Mouse (Mus musculus): ENCODE measurements around the gene Iffo2. TPM values are rescaled to one million over a fixed set of nuclear protein-coding genes. Genes with fewer than 3 reads are reported as not detected.

The Iffo2 gene
- polyA plus RNA-seq, 1 experiment from 2014 or later, result 4.8 TPM

DNA sequence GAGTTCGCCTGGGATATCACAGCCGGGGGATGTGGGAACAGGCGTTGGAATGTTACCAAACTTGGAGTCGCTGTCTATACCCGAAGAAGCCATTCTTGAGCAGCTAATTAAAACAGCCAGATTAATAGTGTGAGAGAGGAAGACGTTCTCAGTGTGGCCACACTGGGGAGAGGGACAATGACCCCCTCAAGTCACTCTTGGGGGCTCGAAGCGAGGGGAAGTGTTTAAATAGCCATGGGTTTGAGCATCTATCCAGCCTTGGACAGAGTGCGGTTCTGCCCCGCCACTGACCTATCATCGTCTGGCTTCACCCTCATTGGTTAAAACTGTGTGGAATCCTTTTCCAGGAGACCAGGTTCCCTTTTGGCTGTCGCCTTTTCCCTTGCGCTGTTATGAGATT lies 68.0 kb downstream of the Iffo2 start:
- H3K36me3 ChIP-seq (ENCODE audit: control insufficient read depth, insufficient read depth, low read length), result no peaks in the 10 kb centered on the region
- no peak overlapping the region for H3K4me3 ChIP-seq (ENCODE audit: low read depth, low read length)
- H3K27ac ChIP-seq (ENCODE audit: low read depth, low read length), result peak overlapping the region; percentile 77
- WGBS, result 33% methylated on average over 13 of the region's 13 CpGs
- DNase-seq (ENCODE audit: low spot score) (no peak), ATAC-seq (ENCODE audit: low FRiP score) (no peak)
- H3K9me3 ChIP-seq (ENCODE audit: control insufficient read depth, low read length), result no peaks in the 10 kb centered on the region
- H3K4me2 ChIP-seq (replicated peaks; ENCODE audit: low read depth, low read length), result peak overlapping the region; percentile 28; the same call in 1 of the 2 replicates
- peaks cover 29% of the 10 kb centered on the region for H3K4me1 ChIP-seq (replicated peaks; ENCODE audit: control insufficient read depth, insufficient read depth, low read length)
- H3K9ac ChIP-seq (ENCODE audit: low read depth, low read length), result no peak overlapping the region
- H3K27me3 ChIP-seq (ENCODE audit: control insufficient read depth, insufficient read depth, low read length), result no peaks in the 10 kb centered on the region

DNA sequence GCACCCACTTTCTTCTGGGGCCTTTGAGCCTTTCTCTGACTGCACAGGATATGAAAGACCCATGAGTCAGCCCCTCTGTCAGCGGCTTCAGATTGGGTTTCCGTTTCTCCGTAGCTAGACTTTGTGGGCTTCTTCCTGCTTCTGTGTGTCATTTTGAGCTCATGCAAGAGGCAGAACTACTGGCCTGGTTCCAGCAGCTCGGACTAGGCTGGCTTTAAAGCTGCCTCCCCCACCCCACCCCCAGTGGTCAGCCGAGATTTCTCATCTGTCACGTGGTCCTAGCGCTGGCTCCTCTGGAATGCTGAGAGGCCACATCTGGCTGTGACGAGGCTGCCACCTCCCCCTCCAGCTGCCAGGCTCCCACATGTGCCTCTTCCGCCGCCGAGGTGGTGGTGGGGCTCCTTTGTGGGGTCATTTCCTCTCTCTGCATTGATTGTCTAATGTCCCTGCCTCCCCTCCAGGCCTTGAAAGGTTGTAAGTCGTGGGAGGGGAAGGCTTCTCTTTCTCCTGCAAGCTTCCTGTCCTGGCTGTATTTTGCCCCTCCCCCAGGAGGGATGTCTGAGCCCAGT lies 68.7 kb downstream of the Iffo2 start:
- DNase-seq (ENCODE audit: low spot score) (peak; percentile 78), ATAC-seq (ENCODE audit: low FRiP score) (peak; percentile 49)
- 2% methylated on average over 12 of the region's 12 CpGs for WGBS
- H3K4me3 ChIP-seq (ENCODE audit: low read depth, low read length), result no peak overlapping the region
- H3K9me3 ChIP-seq (ENCODE audit: control insufficient read depth, low read length), result no peaks in the 10 kb centered on the region
- H3K9ac ChIP-seq (ENCODE audit: low read depth, low read length), result peak overlapping the region; percentile 12; the same call in 1 of the 2 replicates
- H3K36me3 ChIP-seq (ENCODE audit: control insufficient read depth, insufficient read depth, low read length), result no peaks in the 10 kb centered on the region
- peak overlapping the region; percentile 28; the same call in 1 of the 2 replicates for H3K4me2 ChIP-seq (replicated peaks; ENCODE audit: low read depth, low read length)
- peak overlapping the region; percentile 77 for H3K27ac ChIP-seq (ENCODE audit: low read depth, low read length)
- H3K27me3 ChIP-seq (ENCODE audit: control insufficient read depth, insufficient read depth, low read length), result no peaks in the 10 kb centered on the region
- peaks cover 29% of the 10 kb centered on the region for H3K4me1 ChIP-seq (replicated peaks; ENCODE audit: control insufficient read depth, insufficient read depth, low read length)

DNA sequence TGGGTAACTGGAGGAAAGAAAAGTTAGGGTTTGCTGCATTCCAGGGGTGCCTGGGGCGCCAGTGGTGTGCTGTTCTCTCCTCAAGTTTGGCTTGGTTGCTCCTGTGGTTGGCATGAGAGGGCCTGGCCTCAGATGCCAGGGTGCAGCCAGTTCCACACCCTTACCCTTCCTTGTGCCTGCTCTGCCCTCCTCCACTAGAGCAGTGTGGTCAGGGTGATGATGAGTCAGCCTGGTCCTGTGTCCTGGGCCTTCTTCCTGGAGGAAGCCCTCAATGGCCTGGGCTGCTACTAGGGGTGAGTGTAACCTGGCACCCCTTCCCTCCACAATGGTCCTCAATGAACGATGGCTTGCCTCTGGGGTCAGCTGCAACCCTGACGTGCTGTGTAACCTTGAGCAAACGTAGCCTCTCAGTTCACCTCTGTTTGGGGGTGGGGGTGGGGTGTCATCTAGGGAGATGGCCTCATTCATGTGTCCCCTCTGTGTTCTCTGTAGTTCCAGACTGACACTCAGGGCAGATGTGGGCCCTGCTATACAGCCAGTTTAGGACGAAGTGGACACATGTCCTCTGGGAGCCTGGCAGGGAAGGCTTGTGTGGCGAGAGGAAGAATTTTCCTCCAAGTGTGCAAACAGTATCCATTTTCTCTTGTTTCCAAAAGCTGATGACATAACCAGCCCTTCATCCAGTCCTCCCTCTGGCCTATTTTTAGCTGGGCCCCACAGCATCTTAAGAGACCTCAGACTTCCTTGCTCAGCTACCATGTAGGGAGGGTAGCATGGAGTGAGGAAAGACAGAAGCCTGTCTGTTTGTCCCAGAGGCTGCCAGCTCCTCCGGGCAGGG lies 71.4 kb downstream of the Iffo2 start:
- Histone ChIP-seq H3K9me3 (ENCODE audit: control insufficient read depth, low read length) (no peaks in the 10 kb centered on the region), H3K36me3 (ENCODE audit: control insufficient read depth, insufficient read depth, low read length) (no peaks in the 10 kb centered on the region), H3K9ac (ENCODE audit: low read depth, low read length) (no peak overlapping the region), H3K4me3 (ENCODE audit: low read depth, low read length) (no peak overlapping the region), H3K4me1 (replicated peaks; ENCODE audit: control insufficient read depth, insufficient read depth, low read length) (peaks cover 20% of the 10 kb centered on the region), H3K27me3 (ENCODE audit: control insufficient read depth, insufficient read depth, low read length) (no peaks in the 10 kb centered on the region), H3K4me2 (replicated peaks; ENCODE audit: low read depth, low read length) (no peak overlapping the region), H3K27ac (ENCODE audit: low read depth, low read length) (no peak overlapping the region; the same call in 1 of the 2 replicates)
- WGBS, result 67% methylated on average over 7 of the region's 7 CpGs
- DNase-seq (ENCODE audit: low spot score), result no peak
- no peak for ATAC-seq (ENCODE audit: low FRiP score)

DNA sequence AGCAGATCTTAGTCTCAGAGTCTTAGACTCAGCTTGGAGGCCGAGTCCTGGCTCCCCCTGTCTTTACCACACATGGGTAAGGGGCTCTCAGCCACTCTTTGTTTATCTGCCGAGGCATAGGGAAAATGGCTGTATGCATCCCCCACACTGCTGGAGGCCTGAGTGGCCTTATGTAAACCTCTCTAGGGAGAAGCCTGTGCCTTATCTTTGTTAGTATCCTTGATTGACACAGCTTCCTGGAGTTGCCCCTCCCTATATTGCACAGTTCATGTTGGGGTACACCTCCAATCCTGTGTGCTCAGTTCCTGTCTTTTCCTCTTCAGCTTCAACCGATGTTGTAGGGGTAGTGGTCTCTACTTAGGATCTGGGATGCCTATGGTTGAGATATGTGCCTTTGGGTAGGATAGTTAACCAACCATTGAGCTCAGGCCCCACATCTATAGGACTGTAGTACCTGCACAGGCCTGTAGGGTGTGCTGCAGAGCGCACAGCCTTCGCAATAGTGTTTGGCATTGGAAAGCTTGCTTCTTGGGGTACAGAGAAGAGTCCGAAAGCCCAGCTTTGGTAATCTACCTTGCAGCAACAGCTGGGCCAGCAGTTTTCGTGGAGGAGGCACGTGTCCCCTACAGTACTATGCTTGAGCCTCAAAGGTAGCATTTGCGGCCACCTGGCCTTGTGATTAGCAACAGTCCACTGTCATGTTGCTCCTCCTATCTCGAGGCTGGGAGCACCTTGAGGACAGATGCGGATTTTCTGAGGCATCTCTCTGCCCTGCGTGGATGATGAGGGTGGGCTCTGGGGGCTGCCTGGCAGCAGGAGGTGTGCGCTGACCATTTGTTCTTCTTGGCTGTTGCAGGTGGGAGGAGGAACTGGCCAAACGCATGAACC lies 72.3 kb downstream of the Iffo2 start, which contains the start of gene Gm21969:
TSS of gene Gm21969 (plus strand) at position 830 of the 888 bp plus-strand sequence.
- no peak within 1 kb of the TSS for H3K4me2 ChIP-seq (replicated peaks; ENCODE audit: low read depth, low read length)
- ATAC-seq (ENCODE audit: low FRiP score) (no peak), DNase-seq (ENCODE audit: low spot score) (peak; percentile 80)
- no peak within 1 kb of the TSS for H3K27ac ChIP-seq (ENCODE audit: low read depth, low read length)
- H3K9me3 ChIP-seq (ENCODE audit: control insufficient read depth, low read length), result no peaks in the 10 kb centered on the region
- no peak within 1 kb of the TSS for H3K4me3 ChIP-seq (ENCODE audit: low read depth, low read length)
- H3K4me1 ChIP-seq (replicated peaks; ENCODE audit: control insufficient read depth, insufficient read depth, low read length), result peaks cover 16% of the 10 kb centered on the region
- 53% methylated on average over 14 of the region's 14 CpGs for WGBS
- no peaks in the 10 kb centered on the region for H3K36me3 ChIP-seq (ENCODE audit: control insufficient read depth, insufficient read depth, low read length)
- H3K9ac ChIP-seq (ENCODE audit: low read depth, low read length), result no peak within 1 kb of the TSS
- H3K27me3 ChIP-seq (ENCODE audit: control insufficient read depth, insufficient read depth, low read length), result no peaks in the 10 kb centered on the region

DNA sequence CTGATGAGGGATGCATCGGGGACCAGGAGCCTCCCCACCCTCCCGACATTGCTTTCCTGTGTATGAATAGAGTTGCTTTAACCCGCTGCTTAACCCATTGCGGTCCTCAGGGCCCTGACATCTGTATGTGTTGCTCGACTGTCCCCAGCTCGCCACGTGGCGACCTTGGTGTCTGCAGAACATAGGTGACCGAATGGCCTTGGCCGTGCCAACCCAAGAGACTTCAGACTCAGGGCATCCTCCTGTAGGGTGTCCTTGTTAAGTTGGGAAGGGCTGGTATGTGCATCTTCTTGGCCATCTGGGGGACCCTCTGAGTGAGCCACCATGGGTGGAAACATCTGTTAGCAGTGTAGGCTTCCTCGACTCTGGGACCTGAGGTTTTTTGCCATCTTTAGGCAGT lies 74.9 kb downstream of the Iffo2 start:
- 90% methylated on average over 11 of the region's 11 CpGs for WGBS
- no peak for ATAC-seq (ENCODE audit: low FRiP score)

DNA sequence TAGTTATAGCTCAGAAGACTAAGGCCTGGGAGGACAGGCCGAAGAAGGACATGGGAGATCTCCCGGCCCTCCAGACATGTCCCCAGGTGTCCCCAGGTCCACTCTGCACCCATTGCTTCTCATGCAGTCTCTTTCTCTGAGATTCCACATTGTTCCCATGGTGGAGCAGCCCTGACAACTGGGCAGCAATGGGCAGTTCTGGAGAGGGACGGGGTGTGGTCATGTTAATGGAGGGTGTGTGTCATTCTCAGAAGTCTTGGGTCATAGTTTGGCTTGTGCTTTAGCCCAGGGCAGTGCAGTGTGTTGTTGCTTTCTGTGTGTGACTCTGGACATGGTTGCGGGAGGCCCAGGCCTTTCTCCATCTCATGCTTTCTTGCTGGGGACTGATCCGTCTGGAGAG lies 76.4 kb downstream of the Iffo2 start:
- Histone ChIP-seq H3K36me3 (ENCODE audit: control insufficient read depth, insufficient read depth, low read length) (no peaks in the 10 kb centered on the region), H3K4me1 (replicated peaks; ENCODE audit: control insufficient read depth, insufficient read depth, low read length) (no peaks in the 10 kb centered on the region; the same call in 1 of the 2 replicates), H3K27me3 (ENCODE audit: control insufficient read depth, insufficient read depth, low read length) (no peaks in the 10 kb centered on the region), H3K9me3 (ENCODE audit: control insufficient read depth, low read length) (no peaks in the 10 kb centered on the region), H3K9ac (ENCODE audit: low read depth, low read length) (no peak overlapping the region), H3K4me2 (replicated peaks; ENCODE audit: low read depth, low read length) (no peak overlapping the region), H3K4me3 (ENCODE audit: low read depth, low read length) (no peak overlapping the region), H3K27ac (ENCODE audit: low read depth, low read length) (no peak overlapping the region)
- ATAC-seq (ENCODE audit: low FRiP score) (no peak), DNase-seq (ENCODE audit: low spot score) (no peak)
- 96% methylated on average over 5 of the region's 5 CpGs for WGBS

More for the DNA sequence above, 74.9 kb downstream of the Iffo2 start:
- no peak overlapping the region for H3K4me2 ChIP-seq (replicated peaks; ENCODE audit: low read depth, low read length)
- H3K4me1 ChIP-seq (replicated peaks; ENCODE audit: control insufficient read depth, insufficient read depth, low read length), result no peaks in the 10 kb centered on the region
- H3K36me3 ChIP-seq (ENCODE audit: control insufficient read depth, insufficient read depth, low read length), result no peaks in the 10 kb centered on the region
- no peaks in the 10 kb centered on the region for H3K27me3 ChIP-seq (ENCODE audit: control insufficient read depth, insufficient read depth, low read length)
- no peak overlapping the region for H3K9ac ChIP-seq (ENCODE audit: low read depth, low read length)
- no peaks in the 10 kb centered on the region for H3K9me3 ChIP-seq (ENCODE audit: control insufficient read depth, low read length)
- H3K4me3 ChIP-seq (ENCODE audit: low read depth, low read length), result no peak overlapping the region
- no peak for DNase-seq (ENCODE audit: low spot score)
- no peak overlapping the region for H3K27ac ChIP-seq (ENCODE audit: low read depth, low read length)

DNA sequence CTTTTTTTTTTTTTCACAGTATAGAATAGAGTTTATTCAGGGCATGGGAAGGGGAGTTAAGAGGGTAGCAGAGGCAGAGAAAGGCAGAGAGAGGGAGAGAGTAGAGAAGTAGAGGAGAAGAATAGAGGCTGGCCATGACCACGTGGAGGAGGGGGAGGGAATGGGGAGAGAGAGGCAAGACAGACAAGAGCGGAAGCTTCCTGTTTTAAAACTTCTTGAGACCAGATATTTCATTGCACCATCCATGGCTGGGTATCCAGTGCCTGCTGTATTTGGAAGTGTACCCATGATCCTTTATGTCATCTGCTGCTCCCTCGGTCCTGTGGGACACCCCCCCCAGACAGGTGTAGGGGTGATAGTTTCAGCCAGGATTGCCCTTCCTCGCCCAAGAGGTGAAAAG lies 78.6 kb downstream of the Iffo2 start:
- WGBS, result 75% methylated on average over 4 of the region's 4 CpGs

DNA sequence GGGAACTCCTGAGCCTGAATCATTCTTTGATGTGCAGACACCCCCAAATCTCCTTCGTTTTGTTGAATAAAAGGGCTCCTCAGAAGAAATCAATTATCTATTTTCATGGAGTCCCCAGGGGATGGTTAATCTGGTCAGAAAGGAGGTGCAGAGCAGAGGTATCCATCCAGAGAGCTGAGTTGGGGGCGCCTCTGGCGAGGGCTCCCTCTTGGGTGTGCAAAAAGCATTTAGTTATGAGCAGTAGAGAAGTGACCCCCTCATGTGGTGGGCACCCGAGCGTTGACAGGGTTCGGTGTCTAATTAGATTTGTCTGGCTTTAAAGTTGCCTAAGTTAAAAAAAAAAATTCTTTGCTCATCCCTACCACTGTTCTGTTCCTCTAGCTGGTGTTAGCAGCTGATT lies 80.6 kb downstream of the Iffo2 start:
- no peaks in the 10 kb centered on the region; the same call in none of the 2 replicates for H3K36me3 ChIP-seq (ENCODE audit: control insufficient read depth, insufficient read depth, low read length)
- H3K4me2 ChIP-seq (replicated peaks; ENCODE audit: low read depth, low read length), result no peak overlapping the region
- ATAC-seq (ENCODE audit: low FRiP score) (0 out of 2 replicates have a peak, but pooled peaks have one; percentile 12), DNase-seq (ENCODE audit: low spot score) (no peak)
- no peak overlapping the region for H3K27ac ChIP-seq (ENCODE audit: low read depth, low read length)
- H3K4me1 ChIP-seq (replicated peaks; ENCODE audit: control insufficient read depth, insufficient read depth, low read length), result peaks cover under 1% of the 10 kb centered on the region; the same call in 1 of the 2 replicates
- no peak overlapping the region for H3K9ac ChIP-seq (ENCODE audit: low read depth, low read length)
- no peaks in the 10 kb centered on the region for H3K9me3 ChIP-seq (ENCODE audit: control insufficient read depth, low read length)
- H3K4me3 ChIP-seq (ENCODE audit: low read depth, low read length), result no peak overlapping the region
- WGBS, result 54% methylated on average over 6 of the region's 6 CpGs
- H3K27me3 ChIP-seq (ENCODE audit: control insufficient read depth, insufficient read depth, low read length), result no peaks in the 10 kb centered on the region

More for the DNA sequence above, 78.6 kb downstream of the Iffo2 start:
- H3K4me3 ChIP-seq (ENCODE audit: low read depth, low read length), result no peak overlapping the region
- H3K27me3 ChIP-seq (ENCODE audit: control insufficient read depth, insufficient read depth, low read length), result no peaks in the 10 kb centered on the region
- no peaks in the 10 kb centered on the region; the same call in 1 of the 2 replicates for H3K4me1 ChIP-seq (replicated peaks; ENCODE audit: control insufficient read depth, insufficient read depth, low read length)
- no peaks in the 10 kb centered on the region for H3K9me3 ChIP-seq (ENCODE audit: control insufficient read depth, low read length)
- H3K4me2 ChIP-seq (replicated peaks; ENCODE audit: low read depth, low read length), result no peak overlapping the region
- H3K36me3 ChIP-seq (ENCODE audit: control insufficient read depth, insufficient read depth, low read length), result no peaks in the 10 kb centered on the region; the same call in none of the 2 replicates
- no peak overlapping the region for H3K9ac ChIP-seq (ENCODE audit: low read depth, low read length)
- no peak overlapping the region for H3K27ac ChIP-seq (ENCODE audit: low read depth, low read length)
- ATAC-seq (ENCODE audit: low FRiP score), result no peak
- no peak for DNase-seq (ENCODE audit: low spot score)

Data from hindbrain, embryonic 11.5 days (tissue).